Mouse (Mus musculus) layer of hippocampus, postnatal 14 days (tissue): Measurements from ENCODE around the gene Rhod. TPM values are rescaled to one million over a fixed set of nuclear protein-coding genes. Genes with fewer than 3 reads are reported as not detected.
"Not testable (repeated sequence)": the region's sequence is repeated elsewhere in the genome, so short reads cannot be mapped to it uniquely, and the experiment has no call there.

Experiments
- DNase-seq, 2 experiments: peaks; one replicate each; pipeline ENCODE4 v3.0.0; 2021 to 2022; ENCODE audit warnings: low spot score in 2 of 2, mixed read lengths in 1 of 2
- total RNA-seq, 2 experiments: library from RNA; stranded (reverse); gene quantifications; 2 replicates each; pipeline ENCODE4 v1.2.3; 2021

Gene Rhod
- total RNA-seq, 2 experiments from 2014 or later, result 2.0 to 2.2 TPM

- no peak for DNase-seq
Measured at GRCm38 (mm10) chr19:4417183-4417582, 22.0 kb downstream of the Rhod start.

GRCm38 (mm10) chr19:4414631-4415030 lies 24.6 kb downstream of the Rhod start:
- DNase-seq, result no peak

DNA sequence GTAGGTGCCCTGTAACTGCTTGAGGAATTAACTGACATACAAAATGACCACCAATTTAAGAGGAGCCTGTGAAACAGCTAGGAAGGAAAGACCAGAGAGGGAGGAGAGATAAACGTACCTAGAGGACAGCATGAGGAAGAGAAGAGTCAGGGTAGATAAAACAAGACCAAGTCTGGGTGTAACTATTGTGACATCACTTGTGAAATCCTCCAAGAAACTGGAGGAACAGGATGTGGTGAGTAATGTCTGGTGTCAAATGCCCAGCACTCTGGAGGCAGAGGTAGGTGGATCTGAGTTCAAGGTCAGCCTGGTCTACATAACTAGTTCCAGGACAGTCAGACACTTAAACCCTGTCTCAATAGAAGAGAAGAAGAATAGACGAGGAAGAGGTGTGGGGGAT lies 30.2 kb downstream of the Rhod start:
- no peak for DNase-seq

- DNase-seq, result no peak
Measured at GRCm38 (mm10) chr19:4404840-4405239, 34.4 kb downstream of the Rhod start.

GRCm38 (mm10) chr19:4398959-4399358 lies 40.3 kb downstream of the Rhod start:
- no peak for DNase-seq

DNA sequence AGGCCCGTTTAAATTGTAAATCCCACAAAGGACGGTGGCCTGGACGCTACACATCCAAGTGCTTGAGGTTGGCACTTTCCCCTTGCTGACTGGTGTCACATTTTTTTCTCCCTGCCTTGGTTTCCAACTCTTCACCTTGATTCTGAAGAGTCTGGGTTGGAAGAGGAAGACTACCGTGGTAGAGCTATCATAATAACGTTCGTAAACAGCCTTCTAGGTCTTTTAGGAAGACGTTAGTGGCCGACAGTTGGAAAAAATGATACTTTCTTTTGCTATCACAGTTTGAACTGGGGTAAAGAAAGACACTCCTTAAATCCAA lies 40.6 kb downstream of the Rhod start:
- no peak for DNase-seq

- peak in 1 of 2 experiments; percentile 37 for DNase-seq
Measured at GRCm38 (mm10) chr19:4397798-4398629, 41.2 kb downstream of the Rhod start, which contains the start of gene Kdm2a. Gene Kdm2a (minus strand): TSS chr19:4398285.

GRCm38 (mm10) chr19:4396998-4397797 lies 42.0 kb downstream of the Rhod start:
- peak; percentile 92 to 97 for DNase-seq

- DNase-seq, result peak; percentile 29 to 35
Measured at GRCm38 (mm10) chr19:4396081-4396997, 42.9 kb downstream of the Rhod start.

DNA sequence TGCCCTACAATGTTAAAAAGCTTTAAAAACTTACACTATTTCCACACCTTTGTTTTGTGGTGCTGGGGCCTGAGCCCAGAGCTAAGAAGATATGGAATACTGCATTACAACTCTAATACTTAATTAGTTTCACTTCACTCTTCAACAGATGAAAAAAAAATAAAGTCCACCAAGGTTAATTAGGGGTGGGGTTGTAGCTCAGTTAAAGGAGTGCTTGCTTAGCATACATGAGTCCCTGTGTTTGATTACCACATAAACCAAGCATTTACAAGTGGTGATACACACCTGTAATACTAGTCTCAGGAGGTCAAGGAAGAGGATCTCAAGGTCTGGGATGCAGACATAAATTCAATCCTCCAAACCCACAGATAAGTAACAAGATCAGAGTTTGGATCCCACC lies 52.0 kb downstream of the Rhod start:
- no peak for DNase-seq

DNA sequence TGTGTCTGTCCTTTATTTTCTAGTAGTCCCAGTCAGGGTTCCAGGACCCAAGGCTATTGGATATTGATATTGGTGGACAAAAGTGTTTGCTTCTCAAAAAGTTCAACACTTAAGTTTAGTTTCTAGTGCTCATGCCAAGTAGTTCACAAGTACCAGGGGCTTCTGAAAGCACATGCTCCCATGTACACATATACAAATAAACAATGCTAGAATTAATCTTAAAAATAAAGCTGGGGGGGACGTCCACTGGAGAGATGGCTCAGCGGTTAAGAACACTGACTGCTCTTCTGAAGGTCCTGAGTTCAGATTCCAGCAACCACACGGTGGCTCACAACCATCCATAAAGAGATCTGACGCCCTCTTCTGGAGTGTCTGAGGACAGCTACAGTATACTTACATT lies 54.2 kb downstream of the Rhod start:
- DNase-seq, result no peak

DNA sequence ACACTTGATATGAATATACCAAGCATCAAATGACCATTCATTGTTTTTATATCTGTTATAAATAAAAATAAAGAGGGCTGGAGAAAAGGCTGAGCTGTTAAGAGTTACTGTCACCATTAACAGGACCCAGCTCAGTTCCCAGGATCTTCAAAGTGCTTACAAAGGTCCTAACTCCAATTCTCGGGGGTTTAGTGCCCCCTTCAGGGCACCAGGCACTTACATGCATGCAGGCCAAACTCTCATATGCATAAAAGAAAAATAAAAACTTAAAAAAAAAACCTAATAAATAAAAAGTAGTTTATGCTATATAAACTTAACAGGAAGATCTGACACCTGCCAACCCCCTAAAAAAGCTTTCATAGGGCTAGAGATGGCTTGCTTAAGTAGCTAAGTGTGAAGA lies 54.9 kb downstream of the Rhod start:
- DNase-seq, result no peak

GRCm38 (mm10) chr19:4383306-4383705 lies 55.9 kb downstream of the Rhod start:
- no peak for DNase-seq

DNA sequence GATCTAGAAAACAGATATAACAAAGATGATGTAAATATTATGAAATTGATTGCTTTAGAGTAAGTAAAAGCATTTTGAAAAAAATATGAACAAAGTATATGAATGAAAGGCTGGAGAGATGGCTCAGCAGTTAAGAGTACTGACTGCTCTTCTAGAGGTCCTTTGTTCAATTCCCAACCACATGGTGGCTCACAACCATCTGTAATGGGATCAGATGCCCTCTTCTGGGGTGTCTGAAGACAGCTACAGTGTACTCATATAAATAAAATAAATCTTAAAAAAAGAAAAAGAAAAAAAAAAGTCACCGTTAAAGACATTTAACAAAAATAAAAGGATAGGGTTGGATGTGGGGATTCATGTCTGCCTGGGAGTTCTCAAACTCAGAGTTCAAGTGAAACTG lies 56.9 kb downstream of the Rhod start:
- DNase-seq, result not testable (repeated sequence)

Other genes starting within 250 kb of the Rhod start
- gene Tbc1d10c, start 248.1 kb downstream of the Rhod start, total RNA-seq, result 1 to 10 TPM in 1 of 2 experiments, under 1 TPM in 1; 0.74 to 1.8 TPM
- gene Ppp1ca, start 247.4 kb downstream of the Rhod start, total RNA-seq, result 100 to 1,000 TPM; 281 TPM
- 1 to 10 TPM; 6.6 to 6.7 TPM for gene Rad9a, start 237.8 kb downstream of the Rhod start, total RNA-seq
- gene Clcf1, start 225.2 kb downstream of the Rhod start, total RNA-seq, result under 1 TPM; 0.88 to 0.90 TPM
- gene AC109138.7, start 225.1 kb downstream of the Rhod start, total RNA-seq, result not detected
- 10 to 100 TPM; 11.9 to 13.5 TPM for gene Pold4, start 207.5 kb downstream of the Rhod start, total RNA-seq
- gene Ssh3, start 170.3 kb downstream of the Rhod start, total RNA-seq, result 10 to 100 TPM; 51.6 to 55.7 TPM
- gene Ankrd13d, start 156.3 kb downstream of the Rhod start, total RNA-seq, result 10 to 100 TPM; 70.3 to 81.8 TPM
- 100 to 1,000 TPM; 146 to 150 TPM for gene Grk2, start 133.2 kb downstream of the Rhod start, total RNA-seq
- 10 to 100 TPM; 69.3 to 73.2 TPM for gene Kdm2a, start 41.1 kb downstream of the Rhod start, total RNA-seq
- gene Syt12, start 38.0 kb upstream of the Rhod start, total RNA-seq, result 10 to 100 TPM; 34.7 to 37.7 TPM
- not detected for gene 2010003K11Rik, start 59.2 kb upstream of the Rhod start, total RNA-seq
- gene Pcx, start 71.0 kb upstream of the Rhod start, total RNA-seq, result 10 to 100 TPM; 56.6 to 63.9 TPM
- gene Lrfn4, start 176.2 kb upstream of the Rhod start, total RNA-seq, result 10 to 100 TPM; 50.9 to 53.1 TPM
- 10 to 100 TPM; 16.7 to 18.2 TPM for gene Rce1, start 186.2 kb upstream of the Rhod start, total RNA-seq